Mouse (Mus musculus): Measurements from ENCODE around the gene Adamts9.
A peak's percentile ranks its signal among the peaks of the same experiment; 100 is the strongest.

Adamts9 gene

DNA sequence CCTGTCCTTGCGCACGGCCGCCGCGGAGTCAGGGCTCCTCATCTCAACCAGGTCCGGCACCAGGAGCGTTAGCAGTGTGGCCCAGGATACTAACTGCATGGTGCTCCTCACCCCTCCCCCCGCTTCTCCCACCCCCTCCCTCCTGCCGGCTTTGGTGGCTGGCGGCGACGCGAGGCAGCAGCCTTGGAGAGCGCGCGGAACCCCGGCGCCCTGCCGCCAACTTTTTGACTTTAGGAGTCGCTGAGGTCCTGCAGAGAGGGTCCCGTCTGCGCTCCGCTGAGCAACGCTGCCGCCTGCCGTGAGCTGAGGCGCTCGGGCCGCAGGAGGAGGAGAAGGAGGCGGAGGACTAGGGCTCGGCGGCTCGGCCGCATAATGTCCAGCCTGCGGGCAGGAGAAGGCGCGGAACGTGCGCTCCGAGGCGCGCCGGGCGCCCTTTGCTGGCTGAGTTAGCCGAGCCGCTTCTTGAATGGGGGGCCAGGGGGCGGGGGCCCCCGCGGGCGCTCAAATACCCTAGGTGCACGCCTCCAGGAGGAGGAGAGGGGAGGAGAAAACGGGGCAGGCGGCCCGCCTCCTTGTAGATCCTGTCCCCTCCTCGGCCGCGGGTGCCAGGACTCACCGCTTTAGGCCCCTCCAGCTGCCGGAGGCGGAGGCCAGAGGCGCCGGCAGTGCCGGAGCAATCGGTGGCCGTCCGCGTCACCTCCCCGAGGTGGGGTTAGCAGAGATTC is at the start of gene Adamts9:
Gene Adamts9 (minus strand): TSS at position 436 of the 725 bp plus-strand sequence.
- peak; percentile 90 for DNase-seq (ENCODE audit: low spot score)

DNA sequence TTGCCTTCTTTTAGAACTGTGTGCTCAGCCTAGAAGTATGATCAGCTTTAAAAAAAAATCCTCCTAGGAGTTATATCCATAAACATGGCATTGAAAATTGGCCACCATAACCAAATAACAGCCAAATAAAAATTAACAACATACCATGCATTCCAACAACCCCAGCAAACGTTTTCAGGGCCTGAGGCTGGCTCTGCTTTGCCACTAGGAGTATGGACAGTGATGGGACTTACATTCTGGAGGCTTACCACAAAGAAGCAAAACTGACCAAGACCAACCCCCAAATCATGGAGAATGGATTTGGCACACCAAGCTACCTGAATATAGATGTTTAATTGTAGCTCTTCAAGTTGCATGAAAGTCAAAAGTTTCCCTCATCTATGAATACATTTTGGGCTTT is 48.3 kb upstream of the Adamts9 start:
- no peak for DNase-seq (ENCODE audit: low spot score)

DNA sequence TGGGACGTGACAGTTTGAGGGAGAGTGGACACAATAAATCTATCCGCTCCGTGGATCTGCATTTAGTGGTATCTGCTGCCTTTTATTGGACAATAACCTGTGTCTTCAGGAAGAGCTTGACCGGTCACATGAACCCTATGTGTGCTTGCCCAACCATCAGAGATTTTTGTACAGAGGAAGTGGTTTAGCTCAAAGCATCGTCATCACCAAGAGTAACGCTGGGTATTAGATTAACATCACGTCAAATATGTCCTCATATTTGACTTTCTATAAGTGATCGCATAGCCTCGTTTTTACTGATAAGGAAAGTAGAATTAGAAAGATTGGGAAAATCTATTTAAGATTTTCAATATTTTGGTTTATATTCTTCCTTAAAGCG is 45.3 kb upstream of the Adamts9 start:
- DNase-seq (ENCODE audit: low spot score) = no peak

DNA sequence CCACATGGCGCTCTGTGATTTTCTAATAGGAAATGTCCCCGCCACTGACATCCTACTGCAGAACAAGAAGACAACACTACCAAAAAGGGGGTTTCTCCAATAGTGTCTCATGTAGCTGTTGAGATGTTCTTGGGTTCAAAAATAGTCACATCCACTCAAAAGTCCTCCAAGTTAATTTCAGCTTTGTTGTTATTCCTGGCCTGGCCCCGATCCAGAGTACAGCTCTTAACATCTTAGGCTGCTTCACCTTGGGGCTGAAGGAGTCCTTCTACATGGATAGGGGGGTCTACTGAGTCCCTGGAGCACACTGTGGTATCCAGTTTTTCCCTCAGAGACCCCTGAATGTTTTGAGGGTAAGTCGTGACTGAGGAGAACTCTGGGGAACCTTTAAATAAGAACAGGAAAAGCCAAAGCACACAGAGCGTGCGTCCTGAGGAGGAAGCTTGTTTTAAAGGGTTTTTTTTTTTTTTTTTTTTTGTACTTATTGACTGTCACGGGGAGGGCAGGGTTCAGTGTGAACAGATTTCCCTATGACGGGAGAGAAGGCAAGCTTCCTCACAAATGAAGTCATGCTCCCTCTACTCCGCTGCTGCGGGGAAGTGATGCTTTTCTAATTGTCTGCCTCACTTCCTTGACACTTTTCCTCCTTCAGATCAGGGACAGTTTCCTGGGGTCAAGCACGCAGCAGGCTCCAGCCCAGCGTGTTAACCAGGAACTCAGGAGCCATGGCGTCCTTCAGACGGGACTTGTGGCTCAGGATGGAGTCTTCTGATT is 44.7 kb upstream of the Adamts9 start:
- no peak for DNase-seq (ENCODE audit: low spot score)

DNA sequence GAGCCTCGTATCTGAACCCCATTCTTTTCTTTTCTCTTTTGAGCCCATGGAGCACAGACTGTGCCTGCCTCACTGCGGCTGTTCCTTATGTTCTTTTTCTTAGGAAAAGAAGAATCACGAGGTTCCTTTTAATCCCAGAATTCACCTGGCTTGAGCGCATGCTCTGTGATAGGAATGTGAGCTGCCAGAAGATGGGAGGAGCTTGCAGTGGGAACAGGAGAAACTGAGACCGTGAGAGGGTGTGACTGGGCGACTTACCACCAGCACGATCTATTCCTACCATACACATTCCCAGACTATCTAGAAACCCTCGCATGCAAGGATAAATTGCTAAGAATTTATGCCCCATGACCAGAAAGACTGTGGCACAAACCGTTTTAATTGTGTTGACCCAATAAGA is 44.1 kb upstream of the Adamts9 start:
- no peak for DNase-seq (ENCODE audit: low spot score)

DNA sequence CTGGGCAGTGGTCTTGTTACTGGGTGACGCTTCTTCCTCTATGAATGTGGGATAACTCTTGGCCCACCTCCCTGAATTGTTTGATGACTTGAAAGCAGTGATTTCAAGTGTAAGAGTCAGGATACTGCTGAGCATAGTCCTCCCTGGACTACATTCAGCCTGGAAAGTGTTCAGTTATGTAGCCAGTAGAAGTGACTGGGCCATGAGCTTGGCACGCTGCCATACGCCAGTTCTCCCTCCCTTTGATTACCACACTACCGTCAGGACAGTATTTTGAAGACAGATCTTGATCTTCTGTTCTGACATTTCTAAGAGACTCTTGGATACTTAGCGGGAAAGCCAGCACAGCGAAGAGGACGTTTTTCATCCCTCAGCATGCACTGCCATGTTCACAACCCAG is 40.1 kb upstream of the Adamts9 start:
- DNase-seq (ENCODE audit: low spot score) = peak; percentile 15

DNA sequence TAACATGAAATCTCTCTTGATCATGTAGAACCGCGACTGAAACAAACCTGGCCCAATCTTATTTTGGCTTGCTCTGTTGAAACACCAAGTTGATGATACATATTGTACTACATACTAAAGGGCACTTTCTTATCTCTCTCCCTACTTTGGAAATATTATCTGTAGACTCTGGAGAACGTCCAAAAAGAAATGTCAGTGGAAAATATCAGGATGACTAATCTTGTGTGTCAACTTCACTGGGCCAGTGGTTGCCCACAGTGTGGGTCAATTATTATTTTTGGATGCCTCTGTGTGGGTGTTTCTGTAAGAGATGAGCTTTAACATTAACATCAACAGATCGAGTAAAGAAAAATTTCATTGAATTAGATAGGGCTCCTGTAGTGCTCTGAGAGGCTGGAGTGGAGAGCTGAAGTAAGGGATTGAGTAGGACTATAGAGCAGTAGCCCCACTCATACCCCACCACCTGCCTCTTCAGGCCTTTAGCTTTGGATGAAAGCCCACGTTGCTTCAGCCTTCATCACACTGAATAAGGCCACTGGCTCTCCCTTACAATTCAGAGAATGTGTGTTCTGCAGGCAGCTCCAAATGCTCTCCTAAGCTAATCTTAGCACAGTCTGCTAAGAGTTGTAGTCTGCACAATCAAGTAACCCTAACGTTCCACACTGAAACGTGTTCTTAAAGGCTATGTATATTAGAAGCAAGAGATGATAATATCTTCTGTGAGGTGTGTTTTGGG is 38.3 kb upstream of the Adamts9 start:
- no peak for DNase-seq (ENCODE audit: low spot score)

DNA sequence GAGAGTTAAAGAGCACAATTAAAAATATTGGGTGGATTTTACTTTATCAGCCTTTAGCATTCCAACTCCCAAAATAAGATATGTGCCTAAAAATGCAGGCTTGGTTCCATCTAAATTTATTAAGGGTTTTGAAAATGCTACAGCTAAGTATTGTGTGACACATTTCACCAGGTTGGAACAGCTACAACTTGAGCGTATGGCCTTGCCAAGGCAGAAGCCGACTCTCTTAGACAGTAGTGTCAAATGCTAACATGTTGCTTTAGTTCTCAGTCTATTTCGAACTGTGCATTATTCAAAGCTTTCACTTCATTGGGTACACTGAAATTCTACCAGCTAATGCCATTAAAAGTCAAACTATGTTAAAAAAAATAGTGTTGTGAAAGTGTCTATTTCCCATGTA is 30.0 kb upstream of the Adamts9 start:
- DNase-seq (ENCODE audit: low spot score) = no peak

DNA sequence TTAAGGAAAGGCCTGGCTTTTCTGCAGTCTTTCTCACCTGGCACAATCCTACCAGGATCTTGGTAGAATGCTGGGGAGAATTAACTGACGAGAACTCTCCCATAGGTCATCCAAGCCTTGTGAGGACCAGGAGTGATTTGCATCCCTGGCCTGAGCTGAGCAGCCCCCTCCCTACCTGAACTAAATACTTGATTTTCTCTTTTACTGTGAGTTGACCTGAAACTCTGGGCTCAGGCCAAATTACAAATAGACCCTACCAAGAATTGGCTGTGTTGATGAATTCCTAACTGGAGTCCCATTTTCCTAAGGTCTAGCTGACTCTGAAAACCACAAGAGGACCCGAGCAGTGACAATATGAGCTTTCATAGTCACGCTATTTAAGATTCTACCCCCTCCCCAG is 25.4 kb upstream of the Adamts9 start:
- DNase-seq (ENCODE audit: low spot score) = no peak

DNA sequence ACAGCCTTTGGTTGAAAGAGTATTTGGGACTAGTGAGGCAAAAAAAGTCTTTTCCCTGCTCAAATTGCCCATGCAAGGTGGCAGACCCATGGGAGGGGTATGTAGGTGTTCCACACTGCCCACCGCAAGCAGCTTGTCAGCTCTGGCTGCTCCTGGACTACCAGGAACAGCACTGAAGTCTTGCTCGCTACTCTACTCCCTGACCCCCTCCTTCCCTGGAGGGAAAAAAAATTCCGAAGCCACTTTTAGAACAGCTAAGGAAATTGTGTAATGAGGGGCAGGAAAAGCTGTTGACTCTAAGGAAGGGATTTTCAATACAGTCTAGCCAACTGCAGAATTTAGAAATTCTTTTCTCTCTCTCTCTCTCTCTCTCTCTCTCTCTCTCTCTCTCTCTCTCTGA is 24.9 kb upstream of the Adamts9 start:
- no peak for DNase-seq (ENCODE audit: low spot score)

DNA sequence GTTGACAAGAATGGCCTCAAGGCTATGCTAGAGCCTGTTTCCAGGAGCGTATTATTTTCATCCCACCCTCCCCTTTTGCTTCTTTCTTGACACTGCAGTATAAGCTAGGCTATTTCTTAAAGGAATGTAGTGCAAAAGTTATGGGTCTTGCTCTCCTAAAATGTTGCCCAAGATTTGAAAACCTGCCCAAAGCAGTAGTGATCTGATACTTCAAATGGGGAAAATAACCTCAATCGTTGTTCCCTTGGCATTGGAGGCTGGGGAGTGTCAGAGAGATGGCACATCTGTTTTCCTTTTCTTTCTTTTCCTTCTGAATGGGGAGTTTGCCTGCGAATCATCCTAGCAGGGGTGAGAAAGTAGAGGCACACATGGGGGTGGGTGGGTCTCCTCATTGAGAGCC is 19.7 kb upstream of the Adamts9 start:
- no peak for DNase-seq (ENCODE audit: low spot score)

DNA sequence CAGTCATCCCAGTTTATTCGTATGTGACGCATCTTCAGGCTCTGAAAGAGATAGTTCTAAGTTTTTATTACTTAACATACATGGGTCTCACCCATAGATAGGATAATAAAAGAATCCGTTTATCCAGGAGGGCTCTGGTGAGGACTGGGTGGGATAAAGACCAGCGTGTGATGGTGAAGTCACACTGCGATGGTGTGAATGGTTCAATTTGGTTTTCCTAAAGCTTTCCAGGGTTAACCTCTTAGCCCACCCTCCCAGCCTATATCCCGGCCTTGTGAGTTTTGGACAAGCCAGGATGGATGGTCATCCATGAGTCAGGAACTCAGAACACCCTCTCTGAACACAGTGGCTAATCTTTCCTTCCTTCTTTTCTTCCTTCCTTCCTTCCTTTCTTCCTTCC is 17.7 kb upstream of the Adamts9 start:
- DNase-seq (ENCODE audit: low spot score) = no peak

DNA sequence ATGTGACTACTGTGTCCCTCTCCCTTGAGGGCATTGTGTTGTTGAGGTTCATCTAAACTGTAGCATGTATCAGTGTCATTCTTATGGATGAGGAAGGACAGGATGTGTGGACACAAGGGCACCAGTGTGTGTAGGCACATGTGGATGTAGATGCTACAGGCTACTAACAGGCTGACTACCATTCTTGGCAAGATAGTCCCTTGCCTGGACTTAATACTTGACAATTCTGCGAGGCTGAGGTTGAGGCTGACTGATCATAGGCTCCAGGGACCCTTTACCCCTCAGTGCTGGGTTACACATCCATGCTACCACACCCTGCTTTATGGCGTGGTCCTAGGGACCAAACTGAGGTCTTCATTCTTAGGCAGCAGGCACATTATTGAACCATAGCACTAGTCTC is 16.1 kb upstream of the Adamts9 start:
- DNase-seq (ENCODE audit: low spot score) = no peak

DNA sequence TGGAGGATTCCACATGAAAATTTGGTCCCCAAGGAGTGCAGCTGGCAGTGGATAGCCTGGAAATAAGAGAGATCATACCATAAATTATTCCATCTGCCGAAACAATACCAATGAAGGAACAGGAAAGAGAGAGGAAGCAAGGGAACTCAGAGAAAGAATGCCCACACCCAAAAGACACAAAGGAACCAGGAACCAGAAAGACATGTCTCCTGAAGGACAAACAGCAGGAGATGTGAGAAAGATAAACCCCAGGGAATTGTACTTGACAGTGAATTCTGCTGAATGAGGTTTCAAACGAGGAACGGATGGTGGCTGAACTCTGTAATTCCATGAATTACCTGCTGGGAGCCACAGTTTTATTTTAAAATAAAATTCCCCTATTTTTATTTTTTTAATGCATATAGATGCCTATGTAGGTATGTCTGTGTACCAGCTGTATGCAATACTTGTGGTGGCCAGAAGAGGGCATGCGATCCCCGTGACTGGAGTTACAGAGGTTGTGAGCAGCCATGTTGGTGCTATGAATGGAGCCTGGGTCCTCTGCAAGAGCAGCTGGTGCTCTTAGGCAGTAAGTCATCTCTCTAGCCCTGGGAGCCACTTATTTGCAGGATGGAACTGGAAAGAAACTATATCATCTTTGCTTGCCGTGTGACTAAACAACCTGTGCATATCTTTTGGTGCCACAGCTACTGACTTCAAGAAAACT is 4.2 kb upstream of the Adamts9 start:
- DNase-seq (ENCODE audit: low spot score) = no peak

DNA sequence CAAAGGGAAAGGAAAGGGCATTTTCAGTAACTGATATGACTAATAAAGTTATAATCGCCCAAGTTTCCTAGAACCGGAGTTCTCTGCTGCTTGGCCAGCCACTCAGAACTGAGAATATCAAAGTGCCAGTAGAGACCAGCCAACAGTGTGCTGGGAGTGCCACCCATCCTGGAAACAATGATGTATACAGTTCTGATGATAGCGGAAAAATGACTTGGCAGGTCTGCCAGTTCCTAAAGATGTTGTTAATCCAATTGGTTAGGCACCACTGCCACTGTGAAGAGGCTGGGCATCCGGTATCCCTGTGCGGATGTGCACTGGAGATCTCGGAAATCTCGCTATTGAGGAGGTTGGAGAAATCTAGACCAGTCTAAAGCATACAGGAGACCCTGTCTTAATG is 1.4 kb upstream of the Adamts9 start:
- no peak for DNase-seq (ENCODE audit: low spot score)

DNA sequence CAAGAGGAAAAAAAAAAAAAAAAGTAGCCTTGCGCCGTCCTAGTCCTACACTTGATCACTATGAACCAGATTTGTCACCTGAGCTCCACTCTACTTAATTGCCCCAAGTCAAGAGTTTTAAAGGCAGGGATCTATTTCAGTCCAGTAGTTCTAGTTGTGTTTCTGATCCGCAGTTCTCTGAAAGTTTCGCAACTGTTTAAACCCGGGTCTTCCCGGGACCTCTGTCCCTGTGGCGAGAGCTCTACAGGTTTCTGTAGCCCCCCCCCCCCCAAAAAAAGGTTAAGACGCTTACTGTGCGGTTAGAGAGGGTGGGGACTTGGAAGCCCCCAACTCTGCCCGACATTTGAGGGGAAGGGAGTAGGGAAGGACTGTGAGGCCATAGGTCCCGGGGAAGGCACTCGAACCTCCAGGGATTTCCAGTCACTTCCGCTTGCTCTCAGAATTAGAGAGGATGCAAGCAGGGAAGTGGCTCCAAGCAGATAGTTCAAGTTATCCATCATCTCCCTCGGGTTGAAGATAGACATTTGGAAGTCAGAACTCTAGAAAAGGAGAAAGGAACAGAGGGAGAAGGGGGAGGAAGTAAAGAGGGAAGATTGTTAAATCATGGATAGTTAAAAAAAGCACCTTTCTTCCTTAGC is 875 bp upstream of the Adamts9 start:
- no peak for DNase-seq (ENCODE audit: low spot score)

DNA sequence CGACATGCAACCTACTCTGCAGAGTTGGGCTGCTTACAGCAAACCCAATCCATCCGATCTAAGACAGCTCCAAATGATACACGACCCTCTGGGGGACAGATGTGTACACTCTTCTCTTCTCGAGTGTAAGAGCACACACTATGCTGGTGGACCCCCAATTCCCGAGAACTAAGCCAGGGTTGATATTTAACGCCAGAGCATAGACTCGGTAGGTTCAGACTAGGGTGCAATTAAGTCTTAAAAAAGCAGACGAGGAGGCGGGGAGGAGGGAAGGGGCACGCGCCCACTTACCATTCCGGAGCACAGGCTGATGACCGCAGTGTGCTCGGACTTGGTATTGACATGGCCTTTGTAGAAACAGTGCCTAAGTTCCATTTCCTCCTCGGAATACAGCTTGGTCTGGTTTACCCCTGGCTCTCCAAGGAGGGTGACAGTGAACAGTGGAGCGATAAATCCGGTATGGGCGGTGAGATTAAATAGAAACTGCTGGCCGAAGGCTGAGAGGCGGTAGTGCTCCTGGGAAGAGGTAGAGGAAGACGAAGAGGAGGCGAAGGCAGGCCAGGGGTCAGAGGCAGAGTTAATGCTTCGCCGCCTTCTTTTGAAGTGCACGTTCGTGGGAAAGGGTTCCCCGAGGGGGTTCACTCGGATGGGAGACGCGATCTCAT is 1.4 kb downstream of the Adamts9 start:
- no peak for DNase-seq (ENCODE audit: low spot score)

DNA sequence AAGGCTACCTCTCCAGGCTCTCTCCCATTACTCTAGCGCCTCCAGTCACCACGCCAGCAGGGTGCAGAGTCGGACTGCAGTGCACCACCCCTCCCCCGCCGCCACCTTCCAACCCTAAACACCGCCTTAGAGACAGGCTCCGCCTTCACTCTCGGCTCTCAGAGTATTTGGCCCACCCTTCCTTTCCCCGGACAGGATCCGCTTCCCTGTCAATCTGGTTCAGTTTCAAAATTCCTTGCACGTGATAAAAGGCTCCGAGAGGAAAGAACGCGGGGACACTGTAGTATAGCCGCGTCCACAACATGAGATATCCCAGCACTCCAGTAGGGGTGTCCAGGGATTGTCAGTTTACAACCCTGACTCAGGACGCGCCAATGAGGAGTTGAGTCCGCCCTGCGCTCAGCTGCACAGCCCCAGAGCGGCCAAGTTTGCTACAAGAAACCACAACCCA is 2.0 kb downstream of the Adamts9 start:
- peak; percentile 88 for DNase-seq (ENCODE audit: low spot score)

DNA sequence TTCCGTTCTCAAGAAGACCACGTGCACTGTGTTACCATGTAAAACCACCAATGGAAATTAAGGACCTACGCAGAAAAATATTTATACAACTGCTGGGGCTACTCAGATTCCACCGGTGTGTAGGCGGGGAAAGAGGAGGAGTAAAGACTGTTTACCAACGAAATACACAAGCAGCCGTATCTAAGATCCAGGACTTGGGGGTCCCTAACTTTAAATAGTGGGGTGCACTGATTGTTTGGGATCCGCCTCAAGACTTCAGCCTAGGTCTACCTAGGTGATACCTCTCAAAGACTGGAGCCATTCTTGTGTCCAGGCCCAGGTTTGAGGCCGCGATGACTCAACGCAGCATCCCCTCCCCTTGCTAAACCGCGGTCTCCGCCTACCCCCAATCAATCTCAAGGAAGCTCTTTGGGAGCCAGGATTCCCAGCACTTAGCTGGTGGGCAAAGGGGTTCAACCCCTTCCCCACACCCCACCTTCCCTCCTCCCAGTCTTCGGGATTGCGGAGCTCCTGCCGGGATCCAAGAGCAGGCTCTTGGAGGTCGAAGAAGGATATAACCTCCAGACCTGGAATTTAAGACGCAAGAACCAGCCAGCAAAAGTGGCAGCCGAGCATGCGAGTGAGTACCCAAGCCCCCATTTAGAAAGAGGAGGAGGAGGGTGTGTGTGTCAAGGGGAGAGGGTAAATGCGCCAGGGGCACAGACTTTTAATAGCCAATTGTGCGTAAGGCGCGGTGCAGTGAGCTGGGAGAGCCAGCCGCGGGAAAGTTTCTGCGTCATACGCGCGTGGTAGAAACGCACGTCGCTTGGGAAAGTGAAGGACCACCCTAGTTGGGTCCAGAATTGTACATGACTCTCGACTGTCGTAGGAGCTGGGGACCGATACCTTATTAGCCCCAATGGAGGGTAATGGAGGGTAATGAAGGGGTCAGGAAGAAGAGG is 2.8 kb downstream of the Adamts9 start:
- peak; percentile 46 for DNase-seq (ENCODE audit: low spot score)

DNA sequence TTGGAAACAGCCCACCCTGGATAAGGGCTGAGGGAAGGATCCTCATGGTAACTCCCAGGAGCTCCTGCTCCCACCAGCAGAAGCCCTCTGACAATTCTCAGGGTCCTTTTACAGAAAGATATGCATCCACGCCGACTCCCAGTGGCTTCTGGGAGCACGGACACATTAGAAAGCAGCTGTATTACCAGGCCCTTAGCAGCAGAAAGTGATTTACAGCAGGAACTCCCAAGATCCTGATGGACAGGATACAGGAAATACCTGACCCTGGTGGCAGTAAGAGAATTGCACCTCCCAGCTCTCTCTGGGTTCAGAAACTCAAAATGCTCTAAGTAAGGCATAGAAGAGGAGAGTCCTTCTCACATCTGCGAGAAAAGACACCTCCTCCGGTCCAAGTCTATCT is 15.0 kb downstream of the Adamts9 start:
- DNase-seq (ENCODE audit: low spot score) = no peak
